Mouse (Mus musculus): ENCODE measurements at regions not wholly inside any gene's neighbourhood (a gene's known extent, or its start where the extent isn't known, plus 50 kb on each side); places are given as distances from the start of the nearest gene placed in this dataset.

GRCm38 (mm10) chr16:9267204-9267603, 437.3 kb downstream of the 1810013L24Rik start:
- ChIA-PET CTCF (interaction anchor here in 2 of 4 experiments (0.6 to 1.2 kb wide), 3 partner anchors 24 to 457 kb away, joined by 3 read pairs; no protein-coding TSS in a partner anchor), POLR2A (interaction anchor here in 2 of 4 experiments (0.6 to 4.2 kb wide), 8 partner anchors 13 to 134 kb away, joined by 3 to 23 read pairs (median 5); no protein-coding TSS in a partner anchor)

GRCm38 (mm10) chr16:9270099-9270498, 440.2 kb downstream of the 1810013L24Rik start:
- ChIA-PET POLR2A (interaction anchor here in 3 of 4 experiments (0.6 to 1.6 kb wide), 7 partner anchors 8 to 138 kb away, joined by 3 to 6 read pairs (median 3); no protein-coding TSS in a partner anchor), CTCF (interaction anchor here in 1 of 4 experiments (0.6 kb wide), 1 partner anchor 9 kb away, joined by 23 read pairs; no protein-coding TSS in a partner anchor)

GRCm38 (mm10) chr16:9270671-9271070, 440.8 kb downstream of the 1810013L24Rik start:
- ChIA-PET POLR2A (interaction anchor here in 3 of 4 experiments (0.6 to 1.6 kb wide), 6 partner anchors 8 to 139 kb away, joined by 3 to 6 read pairs (median 3); no protein-coding TSS in a partner anchor), CTCF (no interaction called here)

DNA sequence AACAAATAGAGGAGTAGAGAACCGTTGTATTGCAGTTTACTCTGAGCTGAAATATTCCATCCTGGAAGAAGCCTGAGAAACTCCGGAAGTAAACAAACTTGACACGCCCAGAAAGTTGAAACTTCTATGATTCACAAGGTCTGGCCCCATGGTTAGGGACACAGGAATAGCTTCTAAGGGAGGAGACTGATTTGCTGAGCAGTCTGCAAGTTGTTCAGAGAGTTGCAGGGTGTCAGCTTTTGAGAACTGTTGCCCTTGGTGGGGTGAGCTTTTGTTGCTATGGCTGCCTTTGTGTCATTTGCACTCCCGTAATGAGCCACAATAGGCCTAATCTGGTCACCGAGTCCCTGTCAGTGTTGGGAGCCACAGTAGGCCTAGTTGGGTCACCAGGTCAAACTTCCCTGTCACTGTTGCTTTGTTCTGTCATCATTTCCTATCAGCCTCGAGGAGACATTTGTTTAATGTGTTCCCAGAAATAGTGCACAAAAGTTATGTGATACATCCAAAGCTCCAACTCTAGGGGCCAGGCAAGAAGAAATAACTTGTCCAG, 443.9 kb downstream of the 1810013L24Rik start:
- CTCF ChIA-PET: interaction anchor here in 1 of 4 experiments (0.6 kb wide), 1 partner anchor 68 kb away, joined by 3 read pairs; no protein-coding TSS in a partner anchor
- POLR2A ChIA-PET: interaction anchor here (0.6 to 3.2 kb wide), 10 partner anchors 9 to 1474 kb away, joined by 3 to 12 read pairs (median 3); no protein-coding TSS in a partner anchor

DNA sequence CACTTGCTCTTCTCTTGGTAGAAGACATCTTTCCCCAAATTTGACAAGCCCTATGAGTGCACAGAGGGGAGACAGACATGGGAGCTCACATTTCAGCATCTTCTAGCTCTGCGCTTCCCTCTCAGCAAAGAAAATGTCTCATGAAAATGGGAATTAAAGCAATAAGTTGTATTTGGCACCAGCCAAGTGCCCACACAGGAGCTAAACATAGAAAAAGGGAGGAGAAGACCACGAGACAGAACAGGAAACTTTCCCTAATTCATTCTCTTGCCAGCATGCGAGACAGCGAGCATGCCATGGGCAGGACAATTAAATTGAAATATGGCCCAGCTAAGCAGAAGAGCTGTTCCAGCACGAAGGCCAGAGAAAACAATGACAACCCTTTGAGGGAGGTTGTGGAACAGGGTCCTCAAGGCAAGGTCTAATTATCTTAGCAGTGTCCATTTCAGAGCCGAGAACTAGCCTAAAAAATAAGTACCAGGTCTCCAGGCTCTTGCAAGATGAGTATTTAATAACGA, 444.7 kb downstream of the 1810013L24Rik start:
- CTCF ChIA-PET: no interaction called here
- POLR2A ChIA-PET: interaction anchor here (0.6 to 3.2 kb wide), 10 partner anchors 10 to 1474 kb away, joined by 3 to 12 read pairs (median 3); no protein-coding TSS in a partner anchor

- ChIA-PET CTCF (no interaction called here), POLR2A (interaction anchor here in 2 of 4 experiments (1.2 to 3.2 kb wide), 2 partner anchors 11 kb away, joined by 3 to 12 read pairs; no protein-coding TSS in a partner anchor)
These were observed 445.5 kb downstream of the 1810013L24Rik start for GRCm38 (mm10) chr16:9275426-9275825.

GRCm38 (mm10) chr16:9277064-9277463, 447.2 kb downstream of the 1810013L24Rik start:
- POLR2A ChIA-PET: interaction anchor here in 1 of 4 experiments (1.0 kb wide), 2 partner anchors 12 to 20 kb away, joined by 4 read pairs; no protein-coding TSS in a partner anchor
- CTCF ChIA-PET: no interaction called here

DNA sequence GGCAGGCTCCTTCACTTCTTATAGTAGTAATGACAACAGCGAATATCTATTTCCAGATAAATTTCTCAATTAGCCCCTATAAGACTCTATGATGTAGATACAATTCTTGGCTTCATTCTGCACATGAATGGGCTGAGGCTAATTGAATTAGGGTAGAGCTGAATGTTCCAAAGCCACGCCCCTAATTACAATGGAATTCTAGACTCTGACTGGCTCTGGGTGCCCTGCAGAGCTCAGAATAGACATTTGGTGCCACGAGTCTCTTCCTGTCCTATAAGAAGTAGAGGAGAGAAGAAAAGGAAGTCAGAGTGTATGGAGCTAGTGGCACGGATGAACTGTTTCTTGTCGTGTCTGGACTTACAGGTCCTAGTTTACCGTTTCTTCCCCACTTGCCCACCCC, 449.8 kb downstream of the 1810013L24Rik start:
- POLR2A ChIA-PET: interaction anchor here in 3 of 4 experiments (0.5 to 2.6 kb wide), 9 partner anchors 10 to 640 kb away, joined by 3 to 9 read pairs (median 3); no protein-coding TSS in a partner anchor
- CTCF ChIA-PET: interaction anchor here in 2 of 4 experiments (0.5 to 1.5 kb wide), 2 partner anchors 270 to 743 kb away, joined by 3 to 4 read pairs; no protein-coding TSS in a partner anchor

DNA sequence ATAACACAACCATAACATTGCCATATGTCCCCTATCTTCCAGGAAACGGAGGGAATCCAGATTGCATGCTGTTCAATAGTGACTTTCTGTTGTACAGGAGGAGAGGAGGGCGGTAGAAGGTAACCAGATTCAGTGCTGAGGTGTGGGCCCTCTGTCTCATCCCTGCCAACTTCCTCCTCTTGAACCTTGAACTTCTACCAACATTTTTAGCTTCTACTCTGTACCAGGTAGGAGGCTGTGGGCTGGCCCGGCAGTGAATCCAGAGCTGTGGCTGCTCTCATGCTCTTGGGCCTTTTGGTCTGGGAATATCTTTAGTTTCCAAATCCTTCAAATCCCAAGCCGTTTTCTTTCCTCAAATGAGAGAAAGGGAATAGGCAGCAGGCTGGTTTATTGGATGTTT, 450.5 kb downstream of the 1810013L24Rik start:
- CTCF ChIA-PET: interaction anchor here in 1 of 4 experiments (1.5 kb wide), 1 partner anchor 271 kb away, joined by 4 read pairs; no protein-coding TSS in a partner anchor
- POLR2A ChIA-PET: interaction anchor here in 3 of 4 experiments (0.5 to 2.6 kb wide), 18 partner anchors 8 to 1851 kb away, joined by 3 to 9 read pairs (median 3); no protein-coding TSS in a partner anchor

DNA sequence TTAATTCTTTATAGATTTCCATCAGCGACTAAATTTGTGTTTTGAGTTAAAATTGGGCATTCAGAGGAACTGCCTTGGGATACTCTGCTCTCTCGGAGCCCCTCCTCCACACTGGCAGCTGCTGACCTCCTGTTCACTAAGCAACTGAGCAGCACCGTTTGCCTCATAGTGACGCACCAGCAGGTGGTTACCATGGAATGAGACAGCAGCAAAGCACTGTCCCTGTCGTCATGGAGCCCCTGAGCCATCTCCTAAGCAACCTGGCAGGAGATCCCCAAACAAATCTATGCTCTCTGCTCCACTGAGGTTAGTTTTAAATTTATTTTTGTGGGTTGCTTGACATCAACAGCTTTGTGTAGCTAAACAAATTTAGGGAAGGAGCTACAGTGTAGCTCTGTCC, 451.0 kb downstream of the 1810013L24Rik start:
- CTCF ChIA-PET: interaction anchor here in 1 of 4 experiments (1.5 kb wide), 1 partner anchor 272 kb away, joined by 4 read pairs; no protein-coding TSS in a partner anchor
- POLR2A ChIA-PET: interaction anchor here in 3 of 4 experiments (0.5 to 2.6 kb wide), 17 partner anchors 8 to 1850 kb away, joined by 3 to 6 read pairs (median 3); no protein-coding TSS in a partner anchor

- POLR2A ChIA-PET: interaction anchor here in 3 of 4 experiments (0.6 to 1.5 kb wide), 11 partner anchors 10 to 602 kb away, joined by 3 to 5 read pairs (median 3); no protein-coding TSS in a partner anchor
- CTCF ChIA-PET: interaction anchor here in 1 of 4 experiments (0.5 to 0.8 kb wide), 2 partner anchors 12 to 190 kb away, joined by 3 read pairs; no protein-coding TSS in a partner anchor
These were observed 454.5 kb downstream of the 1810013L24Rik start for GRCm38 (mm10) chr16:9284423-9284822.

DNA sequence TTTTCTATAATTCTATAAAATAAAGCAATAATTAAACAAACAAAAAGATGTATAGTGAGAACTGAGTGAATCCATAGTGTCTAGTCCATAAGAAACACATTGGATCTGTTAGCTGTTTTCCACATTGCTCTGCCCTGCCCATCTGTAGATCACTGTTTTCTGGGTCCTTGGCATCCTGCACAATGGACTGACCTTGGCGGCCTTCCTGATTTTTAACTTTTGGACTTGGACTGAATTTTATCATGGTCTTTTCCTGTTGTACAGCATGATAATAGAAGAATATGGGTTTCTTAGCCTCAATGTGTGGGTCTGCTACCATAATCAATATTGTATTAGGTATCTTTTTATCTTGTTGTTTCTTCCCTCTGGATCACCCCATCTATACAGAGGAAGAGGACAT, 456.0 kb downstream of the 1810013L24Rik start:
- ChIA-PET POLR2A (interaction anchor here in 2 of 4 experiments (1.1 to 1.5 kb wide), 3 partner anchors 21 to 105 kb away, joined by 3 to 4 read pairs (median 3); no protein-coding TSS in a partner anchor), CTCF (no interaction called here)

- POLR2A ChIA-PET: no interaction called here
- CTCF ChIA-PET: no interaction called here
These were observed 457.7 kb downstream of the 1810013L24Rik start for GRCm38 (mm10) chr16:9287557-9287956.

DNA sequence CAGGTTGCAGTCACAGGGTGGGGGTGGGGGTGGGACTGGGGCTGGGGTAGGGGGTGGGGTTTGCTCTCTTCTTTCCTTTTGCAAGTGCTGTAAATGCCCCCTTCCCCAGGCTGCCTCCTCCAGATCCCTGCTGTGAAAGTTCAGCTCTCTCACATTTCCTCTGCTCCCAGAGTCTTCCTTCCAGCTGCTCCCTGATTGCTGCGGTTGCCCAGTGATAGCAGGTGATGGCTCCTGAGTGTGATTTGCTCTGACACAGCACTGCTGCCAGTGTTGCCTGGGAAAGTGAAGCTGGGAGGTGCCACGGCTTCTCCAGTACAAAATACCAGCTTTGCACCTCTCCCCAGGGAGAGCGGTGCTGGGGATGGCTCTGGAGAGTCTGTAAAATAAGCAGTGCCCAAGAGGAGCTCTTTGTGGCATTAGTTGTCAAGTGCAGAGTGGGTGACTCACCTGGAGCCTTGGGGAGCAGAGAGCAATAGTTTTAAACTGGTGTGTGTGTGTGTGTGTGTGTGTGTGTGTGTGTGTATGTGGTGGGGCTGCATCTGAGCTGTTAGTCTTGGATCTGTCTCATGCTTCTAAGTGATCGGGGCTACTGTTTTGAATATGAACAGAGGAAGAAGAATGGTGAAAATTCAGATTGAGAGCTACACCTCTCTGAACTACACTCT, 461.6 kb downstream of the 1810013L24Rik start:
- POLR2A ChIA-PET: interaction anchor here in 1 of 4 experiments (0.7 to 1.7 kb wide), 9 partner anchors 8 to 151 kb away, joined by 3 to 5 read pairs (median 3); no protein-coding TSS in a partner anchor

GRCm38 (mm10) chr16:9303134-9303533, 473.2 kb downstream of the 1810013L24Rik start:
- ChIA-PET POLR2A (interaction anchor here in 2 of 4 experiments (0.6 to 1.5 kb wide), 2 partner anchors 12 to 15 kb away, joined by 5 read pairs; no protein-coding TSS in a partner anchor), CTCF (no interaction called here)

More for the DNA sequence above, 461.6 kb downstream of the 1810013L24Rik start:
- CTCF ChIA-PET: interaction anchor here in 3 of 4 experiments (0.5 to 0.9 kb wide), 5 partner anchors 24 to 1223 kb away, joined by 3 read pairs; no protein-coding TSS in a partner anchor

DNA sequence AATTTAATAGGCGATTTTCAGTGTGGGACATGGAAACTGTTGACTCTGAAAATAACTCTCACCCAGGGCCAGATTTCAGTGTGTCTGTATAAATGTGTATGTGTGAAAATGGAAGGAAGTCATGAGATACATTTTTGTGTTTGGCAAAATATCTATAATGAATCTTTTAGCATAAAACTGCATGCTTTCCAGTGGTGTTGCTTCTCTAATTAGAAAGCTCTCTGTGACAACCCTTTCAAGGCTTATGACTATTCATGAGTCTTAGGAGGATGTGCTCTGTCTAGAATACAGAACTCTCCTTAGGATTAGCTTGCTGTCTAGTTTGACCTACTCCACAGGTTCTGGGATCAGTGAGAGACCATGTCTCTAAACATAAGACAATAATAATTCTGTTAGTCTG, 474.2 kb downstream of the 1810013L24Rik start:
- ChIA-PET CTCF (no interaction called here), POLR2A (no interaction called here)

GRCm38 (mm10) chr16:9310744-9311143, 480.8 kb downstream of the 1810013L24Rik start:
- ChIA-PET POLR2A (no interaction called here), CTCF (interaction anchor here in 1 of 4 experiments (0.6 to 1.0 kb wide), 2 partner anchors 146 to 427 kb away, joined by 3 to 6 read pairs; no protein-coding TSS in a partner anchor)

DNA sequence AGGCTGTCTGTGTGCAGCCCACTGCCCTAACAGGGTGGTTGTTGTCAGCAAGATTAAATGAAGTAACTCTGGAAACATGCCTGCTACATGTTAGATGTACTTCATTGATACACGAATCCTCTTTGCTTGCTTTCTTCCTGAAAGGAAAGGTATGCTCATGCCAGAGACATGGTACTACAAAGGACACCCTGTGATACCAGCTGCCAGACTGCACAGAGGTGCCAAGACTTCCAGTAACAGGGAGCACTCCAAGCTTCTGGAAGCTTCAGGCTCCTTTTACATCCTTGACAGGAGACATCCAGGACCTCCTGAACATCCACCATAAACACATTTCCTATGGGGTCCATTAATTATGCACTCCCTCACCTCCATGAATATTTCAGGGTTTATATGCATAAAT, 505.7 kb downstream of the 1810013L24Rik start:
- CTCF ChIA-PET: no interaction called here
- POLR2A ChIA-PET: interaction anchor here in 1 of 4 experiments (0.5 kb wide), 1 partner anchor 537 kb away, joined by 3 read pairs; no protein-coding TSS in a partner anchor

All from embryonic stem cell, embryonic (primary cell).